Mouse (Mus musculus): Measurements from ENCODE around the gene Abhd2.

- TF ChIP-seq CTCF (IDR thresholded peaks at IDR 0.05; ENCODE audit: extremely low read depth, insufficient read depth, low read length) (no peak), POLR2A (IDR thresholded peaks at IDR 0.05; ENCODE audit: extremely low read depth, insufficient read depth, low read length) (no peak)
Measured at GRCm38 (mm10) chr7:79369416-79369815, 96.4 kb downstream of the Abhd2 start.
